Mouse (Mus musculus) cerebellum, adult 2 months (tissue): ENCODE data around the gene Gadd45a.

ENCODE experiments used
- CTCF ChIP-seq: fragments of 200-500 bp; IDR thresholded peaks from 2 replicates; pipeline ENCODE4 v1.5.1; 2011; ENCODE audit warnings: low read depth, mild to moderate bottlenecking, control low read depth, low read length, moderate library complexity, borderline replicate concordance; ENCODE audit not compliant: insufficient read depth
- POLR2A ChIP-seq: fragments of 200-500 bp; IDR thresholded peaks from 2 replicates; pipeline ENCODE4 v1.6.1; 2011; ENCODE audit warnings: low read length, control low read depth, borderline replicate concordance; ENCODE audit not compliant: insufficient read depth

GRCm38 (mm10) chr6:67069219-67069762, 32.0 kb upstream of the Gadd45a start:
- TF ChIP-seq CTCF = no peak
- no peak for TF ChIP-seq POLR2A
